Mouse (Mus musculus) layer of hippocampus, postnatal 14 days (tissue): ENCODE results near the gene Cnot11. TPM values are rescaled to one million over a fixed set of nuclear protein-coding genes. Genes with fewer than 3 reads are reported as not detected.

ENCODE experiments used
- DNase-seq, 2 experiments: peaks; one replicate each; pipeline ENCODE4 v3.0.0; 2021 to 2022; ENCODE audit warnings: low spot score in 2 of 2, mixed read lengths in 1 of 2
- long read RNA-seq, 2 experiments: library from polyadenylated mRNA; stranded (forward); transcript quantifications; one replicate each; pipeline ENCODE4 v2.0.0; 2021
- total RNA-seq, 2 experiments: library from RNA; stranded (reverse); gene quantifications; 2 replicates each; pipeline ENCODE4 v1.2.3; 2021

The Cnot11 gene
- 10 to 100 TPM; 22.1 to 24.9 TPM for total RNA-seq
- long read RNA-seq, experiment 1, transcript Cnot11-201 (7 exons, 3,162 nt): major isoform, 22 of 23 reads
- long read RNA-seq, experiment 1, partial matches to known transcripts: 1 of 23 reads
- long read RNA-seq, experiment 1, other reads (novel, unspliced or antisense): 0 of 23 reads
- long read RNA-seq, experiment 2, transcript Cnot11-201 (7 exons, 3,162 nt): major isoform, 34 of 38 reads
- long read RNA-seq, experiment 2, partial matches to known transcripts: 4 of 38 reads
- long read RNA-seq, experiment 2, other reads (novel, unspliced or antisense): 0 of 38 reads

DNA sequence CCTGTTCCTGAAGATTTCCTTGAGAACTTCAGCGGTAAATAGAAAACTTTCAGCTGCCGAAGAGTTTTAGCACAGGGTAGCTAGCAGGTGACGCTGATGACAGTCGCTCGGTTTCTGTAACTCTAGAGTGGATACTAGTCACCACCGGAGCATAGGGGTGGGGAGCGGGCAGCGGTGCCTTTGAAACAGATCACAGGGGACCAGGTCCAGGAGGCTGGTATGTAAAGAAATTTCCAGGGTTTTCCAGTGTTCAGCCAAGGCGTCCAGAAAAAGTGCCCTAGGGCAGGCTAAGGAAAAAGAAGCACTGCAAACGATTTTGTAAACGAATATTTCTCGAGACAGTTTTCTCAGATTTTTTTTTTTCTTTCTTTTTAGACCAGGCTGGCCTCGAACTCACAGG lies at the start of gene Cnot11:
Gene Cnot11, plus strand, starts transcription at position 162 of the 400 bp plus-strand sequence.
- no peak for DNase-seq

DNA sequence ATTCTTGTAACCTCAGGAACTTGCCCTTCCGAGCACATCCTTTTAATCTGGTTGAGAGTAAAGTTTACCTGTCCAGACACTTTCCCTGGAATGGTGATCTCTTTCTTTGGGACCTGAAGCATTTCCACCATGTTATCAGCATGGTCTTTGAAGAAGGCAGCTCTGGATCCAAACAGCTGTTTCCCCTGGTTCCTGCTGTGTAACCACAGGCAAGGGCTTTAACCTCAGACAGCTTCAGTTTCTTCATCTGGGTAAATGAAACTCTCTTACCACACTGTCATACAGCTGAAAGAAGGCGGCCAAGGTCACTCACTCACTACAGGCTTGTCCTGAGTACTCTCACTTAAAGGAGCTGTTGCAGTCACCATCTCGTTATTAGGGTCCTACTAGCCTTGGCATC lies 47.4 kb upstream of the Cnot11 start:
- no peak for DNase-seq

DNA sequence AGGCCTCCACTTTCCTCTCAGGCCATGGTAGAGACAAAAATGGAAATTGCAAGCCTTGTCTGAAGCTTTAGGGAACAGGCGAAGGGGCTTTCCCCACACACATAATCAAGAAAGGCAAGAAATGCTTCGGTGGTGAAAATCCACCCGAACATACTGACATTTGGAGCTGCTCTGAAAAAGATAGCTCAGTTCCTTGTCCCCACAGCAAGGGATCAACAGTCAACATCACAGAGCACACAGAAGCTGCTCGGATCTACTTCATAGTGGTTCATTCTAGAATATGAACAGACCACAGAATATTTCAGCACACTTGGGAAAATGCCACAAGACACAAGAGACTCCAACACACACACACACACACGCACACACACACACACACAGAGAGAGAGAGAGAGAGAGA lies 41.6 kb upstream of the Cnot11 start:
- DNase-seq: no peak

DNA sequence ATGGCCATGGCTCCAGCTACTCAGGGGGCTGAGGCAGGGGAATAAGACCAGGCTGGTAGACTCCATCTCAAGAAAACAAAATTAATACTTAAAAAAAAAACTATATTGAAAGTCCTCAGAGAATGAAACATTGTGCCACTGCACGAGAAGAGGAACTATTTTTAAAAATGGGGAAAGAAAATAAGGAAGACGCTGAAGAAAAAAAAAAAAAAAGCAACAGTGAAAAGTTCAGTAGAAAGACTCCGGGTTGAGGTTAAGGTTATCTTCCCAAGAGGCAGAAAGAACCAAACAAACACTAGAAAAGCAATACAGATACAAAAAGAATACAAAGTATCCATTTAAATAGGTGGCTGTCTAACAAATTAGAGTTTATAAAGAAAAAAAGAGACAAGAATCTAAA lies 41.1 kb upstream of the Cnot11 start:
- DNase-seq: no peak

DNA sequence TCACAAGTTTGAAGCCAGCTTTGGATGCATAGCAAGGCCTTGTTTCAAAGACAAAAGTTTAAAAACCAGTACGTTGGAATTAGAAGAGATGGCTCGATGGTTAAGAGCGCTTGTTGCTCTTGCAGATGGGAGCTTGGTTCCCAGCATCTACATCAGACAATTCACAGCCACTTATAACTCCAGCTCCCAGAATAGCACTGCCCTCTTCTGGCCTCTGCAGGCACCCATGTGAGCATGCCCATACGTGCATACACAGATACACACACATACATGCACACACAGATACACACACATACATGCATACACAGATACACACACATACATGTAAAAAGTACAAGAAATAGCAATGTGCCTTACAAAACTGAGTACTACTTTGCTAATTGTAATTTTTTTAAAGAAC lies 37.8 kb upstream of the Cnot11 start:
- no peak for DNase-seq

DNA sequence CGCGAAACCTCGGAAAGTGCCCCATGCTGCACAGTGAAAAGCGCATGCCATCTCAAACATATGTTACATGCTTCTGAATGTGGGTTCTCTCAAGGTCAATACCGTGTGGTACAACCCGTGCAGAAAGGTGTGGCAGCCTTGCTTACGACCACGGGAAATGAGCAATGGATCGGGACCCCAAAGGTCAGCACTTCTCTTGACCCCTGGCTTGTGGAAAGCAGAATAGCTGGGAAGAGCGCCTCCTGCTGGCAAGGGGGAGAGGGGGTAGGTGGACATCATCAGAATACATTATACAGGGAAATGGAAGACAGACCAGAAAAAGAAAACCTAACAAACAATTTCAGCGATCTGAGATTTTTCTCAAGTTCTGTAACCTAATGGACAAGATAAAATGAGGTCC lies 37.0 kb upstream of the Cnot11 start:
- no peak for DNase-seq

DNA sequence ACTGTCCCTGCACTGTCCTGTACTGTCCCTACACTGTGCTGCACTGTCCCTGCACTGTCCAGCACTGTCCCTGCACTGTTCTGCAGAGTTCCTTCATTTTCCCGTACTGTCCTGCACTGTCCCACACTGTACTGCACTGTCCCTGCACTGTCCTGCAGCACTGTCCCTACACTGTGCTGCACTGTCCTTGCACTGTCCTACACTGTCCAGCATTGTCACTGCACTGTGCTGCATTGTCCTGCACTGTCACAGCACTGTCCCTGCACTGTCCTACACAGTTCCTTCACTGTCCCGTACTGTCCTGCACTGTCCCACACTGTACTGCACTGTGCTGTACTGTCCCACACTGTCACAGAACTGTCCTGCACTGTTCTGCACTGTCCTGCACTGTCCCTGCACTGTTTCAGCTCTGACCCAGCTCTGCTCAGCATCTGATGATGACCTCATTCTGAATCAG lies 35.3 kb upstream of the Cnot11 start:
- no peak for DNase-seq

DNA sequence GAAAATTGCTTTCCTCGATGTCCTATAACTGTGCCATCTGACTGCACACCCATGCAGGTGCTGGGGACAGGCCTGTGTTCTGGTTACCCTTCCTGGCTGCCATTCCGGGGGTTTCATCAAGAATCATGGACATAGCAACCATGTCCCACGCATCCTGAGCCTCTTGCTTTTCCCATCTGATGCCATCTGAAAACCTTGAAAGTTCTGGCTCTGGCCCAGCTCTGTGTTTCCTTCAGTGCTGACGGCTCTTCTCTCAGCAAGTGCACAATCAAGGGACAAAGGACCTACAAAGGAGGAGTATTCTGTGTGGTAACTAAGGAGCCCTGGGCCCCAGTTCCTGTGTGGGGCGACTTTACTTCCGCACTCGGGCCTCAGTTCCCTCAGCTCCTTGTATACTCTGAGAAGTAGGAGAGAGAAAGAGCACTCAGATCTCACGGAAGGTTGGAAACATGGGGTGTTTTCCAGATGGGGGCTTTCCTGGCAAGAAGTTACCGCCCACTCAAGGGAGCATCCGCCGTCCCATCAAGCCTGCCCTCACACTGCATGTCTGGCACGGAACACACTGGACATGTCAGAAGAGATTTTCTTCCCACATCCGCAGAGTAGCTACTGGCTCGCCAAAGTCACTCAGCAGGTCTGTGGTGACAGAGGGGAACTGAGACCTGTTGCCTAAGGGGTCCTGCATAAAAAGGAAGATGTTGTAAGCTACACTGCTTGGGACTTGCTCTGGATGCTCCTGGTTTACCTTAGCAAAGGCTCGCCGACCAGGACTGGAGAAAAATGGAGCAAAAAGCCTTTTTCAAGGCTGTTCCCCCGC lies 31.8 kb upstream of the Cnot11 start:
- peak in 1 of 2 experiments; percentile 18 for DNase-seq

DNA sequence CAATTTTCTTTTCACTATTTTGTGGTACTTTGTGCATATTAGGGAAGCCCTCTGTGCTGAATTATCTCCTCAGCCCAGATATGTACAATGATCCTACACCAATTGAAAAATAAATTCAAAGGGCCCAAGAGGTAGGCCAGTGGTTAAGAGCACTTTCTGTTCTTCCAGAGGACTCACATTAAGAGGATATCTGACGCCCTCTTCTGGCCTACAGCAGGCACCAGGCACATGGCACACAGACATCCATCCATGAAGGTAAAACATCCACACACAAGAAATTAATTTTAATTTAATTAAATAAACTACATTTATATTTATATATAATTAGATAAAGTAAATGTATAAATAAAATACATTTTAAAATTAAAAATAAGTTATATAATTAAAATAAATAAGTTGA lies 30.5 kb upstream of the Cnot11 start:
- DNase-seq: peak in 1 of 2 experiments; percentile 42

DNA sequence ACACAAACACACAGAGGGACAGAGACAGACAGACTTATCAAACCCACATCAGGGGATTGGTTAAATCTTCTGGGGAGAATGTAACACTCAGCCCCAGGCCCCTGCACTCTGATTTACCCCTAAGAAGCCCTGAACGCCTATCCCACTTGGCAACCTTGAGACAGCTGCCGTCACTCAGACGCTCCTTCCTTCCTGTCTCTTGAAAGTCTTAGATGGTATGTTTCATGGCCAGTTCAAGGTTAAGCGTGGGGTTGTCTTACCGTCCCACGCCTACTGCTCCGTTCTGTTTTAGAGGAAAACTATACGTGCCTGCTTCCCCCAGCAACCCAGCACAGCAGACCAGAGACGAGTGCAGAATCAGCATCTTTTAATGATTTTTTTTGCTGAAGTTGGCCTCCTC lies 29.2 kb upstream of the Cnot11 start:
- DNase-seq: no peak

DNA sequence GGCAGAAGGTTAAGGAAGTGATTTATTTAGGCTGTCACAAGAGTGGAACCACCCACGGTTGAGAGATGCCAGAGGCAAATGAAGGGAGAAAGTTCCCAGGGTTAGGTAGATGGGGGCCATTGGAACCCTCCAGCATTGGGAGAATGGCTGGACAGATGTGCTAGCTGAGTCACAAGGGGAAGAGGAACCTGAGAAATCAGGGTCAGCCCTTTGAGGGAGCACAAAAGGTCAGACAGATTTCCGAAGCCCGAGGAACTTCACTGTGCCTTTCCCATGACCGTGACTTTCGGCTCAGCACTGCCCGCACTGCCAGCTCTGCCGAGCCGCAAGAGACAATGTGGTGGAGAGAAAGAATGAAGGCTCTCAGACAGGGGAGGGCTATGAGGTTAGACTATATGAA lies 23.0 kb upstream of the Cnot11 start:
- no peak for DNase-seq

DNA sequence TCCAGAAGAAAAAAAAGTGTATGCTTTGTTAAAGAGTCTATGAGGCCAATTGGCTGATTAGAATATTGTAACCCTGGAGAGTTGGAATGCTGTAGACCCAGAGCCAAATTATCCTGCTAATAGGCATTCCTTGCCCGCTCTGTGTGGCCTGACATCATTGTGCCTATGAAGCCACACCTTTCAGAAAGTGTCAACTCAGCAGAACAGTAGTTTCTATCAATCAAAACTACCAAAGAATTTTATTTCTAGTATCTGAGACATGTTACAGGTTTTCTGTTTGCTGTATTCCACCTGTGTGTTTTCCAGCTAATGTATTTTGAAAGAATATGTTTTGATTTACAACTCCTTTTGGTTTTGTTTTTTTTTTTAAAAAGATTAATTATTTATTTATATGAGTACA lies 22.6 kb upstream of the Cnot11 start:
- no peak for DNase-seq

DNA sequence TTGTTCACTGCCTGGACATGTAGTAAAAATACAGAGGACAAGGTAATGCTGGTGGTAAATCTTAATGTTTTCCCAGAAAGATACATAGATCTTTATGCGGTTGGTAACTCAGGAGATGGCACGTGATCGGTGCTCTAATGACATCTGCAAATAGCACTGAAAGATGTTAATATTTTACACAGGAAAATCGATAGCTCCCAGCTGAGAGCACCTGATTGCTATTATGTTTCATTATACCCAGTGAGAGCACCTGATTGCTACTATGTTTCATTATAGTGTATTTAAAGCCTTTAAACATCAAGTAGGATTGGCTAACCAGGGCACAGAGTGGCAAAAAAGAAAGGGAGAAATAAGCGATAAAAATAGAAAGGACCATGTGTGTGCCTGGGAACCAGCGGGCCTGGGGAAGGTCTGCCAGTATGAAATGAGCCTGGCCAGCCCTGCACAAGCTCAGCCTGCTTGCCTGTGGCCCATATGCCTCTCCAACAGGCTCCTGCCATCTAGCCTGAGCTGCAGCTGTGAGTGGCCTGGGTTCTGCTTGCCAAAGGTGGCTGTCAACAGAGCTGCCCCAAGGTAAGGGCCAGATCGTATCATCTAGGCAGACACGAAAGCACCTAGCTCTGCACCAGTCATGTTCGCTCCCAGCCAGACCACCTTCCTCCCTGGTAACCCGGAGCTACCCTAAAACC lies 19.3 kb upstream of the Cnot11 start:
- peak in 1 of 2 experiments; percentile 39 for DNase-seq

DNA sequence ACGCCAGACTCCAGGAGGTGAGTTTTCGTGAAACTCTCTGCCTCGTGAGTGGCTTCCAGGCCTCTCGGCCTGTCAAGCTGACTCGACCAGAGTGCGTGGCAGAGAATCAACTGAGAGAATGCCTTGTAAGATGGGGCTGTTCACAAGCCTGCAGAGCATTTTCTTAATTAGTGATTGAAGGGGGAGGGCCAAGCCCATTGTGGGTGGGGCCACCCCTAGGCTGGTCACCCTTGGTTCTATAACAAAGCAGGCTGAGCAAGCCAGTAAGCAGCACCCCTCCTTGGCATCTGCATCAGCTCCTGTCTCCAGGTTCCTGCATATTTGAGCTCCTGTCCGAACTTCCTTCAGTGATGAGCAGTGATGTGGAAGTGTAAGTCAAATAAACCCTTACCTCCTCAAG lies 13.5 kb upstream of the Cnot11 start:
- no peak for DNase-seq

DNA sequence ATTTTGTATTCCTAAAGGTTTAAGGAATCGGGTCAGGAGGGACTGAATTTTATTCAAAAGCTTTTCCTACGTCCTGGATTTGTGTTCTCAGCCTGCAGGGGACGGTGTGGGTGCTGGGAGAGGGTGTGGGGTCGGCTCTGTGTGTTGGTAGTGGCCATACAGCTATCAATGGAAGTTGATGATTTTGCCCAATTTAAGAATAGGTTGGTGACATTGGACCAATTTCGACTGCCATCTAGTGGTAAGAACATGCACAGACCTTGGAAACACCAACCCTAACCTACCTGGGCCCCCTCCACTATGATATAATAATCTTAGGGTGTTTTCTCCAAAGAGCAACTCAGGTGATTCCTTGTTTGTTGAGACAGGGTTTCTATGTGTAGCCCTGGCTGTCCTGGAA lies 12.3 kb upstream of the Cnot11 start:
- DNase-seq: peak in 1 of 2 experiments; percentile 56

DNA sequence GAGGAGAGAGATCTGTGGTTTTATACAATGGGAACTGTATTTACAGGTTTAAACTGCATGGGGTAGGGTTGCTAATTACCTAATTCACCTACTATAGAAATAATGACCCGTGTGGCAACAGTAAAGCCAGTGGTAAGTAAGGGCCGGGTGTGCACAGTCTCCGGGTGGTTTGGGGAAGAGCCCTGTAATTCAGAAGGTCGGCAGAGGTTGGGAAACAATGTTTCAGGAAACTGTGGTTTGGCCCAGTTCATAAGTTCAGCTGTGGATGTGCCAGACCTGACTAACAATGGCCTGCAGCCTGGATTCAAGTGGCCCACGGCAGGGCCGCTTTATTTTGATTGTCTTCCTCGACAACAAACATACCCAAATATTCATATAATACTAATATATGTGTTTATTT lies 9.0 kb upstream of the Cnot11 start:
- DNase-seq: no peak

DNA sequence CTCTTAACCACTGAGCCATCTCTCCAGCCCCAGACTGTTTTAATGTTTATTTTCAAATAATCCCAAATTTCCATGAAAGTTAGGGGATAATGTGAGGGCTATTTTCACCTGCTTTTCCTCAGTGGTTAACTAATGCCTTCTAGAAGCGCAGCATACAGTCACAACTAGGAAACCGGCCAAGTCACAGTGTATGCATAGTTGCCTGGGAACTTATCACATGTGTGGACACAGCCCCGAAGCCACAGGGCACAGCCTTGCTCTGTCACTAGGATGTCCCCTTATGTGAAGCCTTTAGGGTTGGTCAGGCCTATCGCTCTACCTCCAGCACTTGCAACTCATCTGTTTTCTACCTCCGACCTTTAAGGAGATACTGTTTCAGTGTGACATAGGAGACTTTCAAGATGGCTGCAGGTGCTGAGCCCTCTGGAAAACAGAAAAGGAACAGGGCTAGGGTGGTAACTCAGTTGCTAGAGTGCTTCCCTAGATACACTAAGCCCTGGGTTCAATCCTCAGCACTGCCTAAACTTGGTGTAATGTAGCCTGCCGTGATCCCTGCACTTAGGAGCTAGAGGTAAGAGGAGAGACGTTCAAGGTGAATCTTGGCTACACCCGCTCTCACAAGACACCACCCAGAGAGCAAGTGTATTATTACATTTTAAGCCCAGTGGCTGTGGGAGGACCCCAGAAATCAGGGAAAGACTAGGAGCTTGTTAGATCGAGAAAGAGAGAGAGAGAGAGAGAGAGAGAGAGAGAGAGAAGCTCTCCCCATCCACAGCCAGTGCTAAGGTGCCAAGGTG lies 8.2 kb upstream of the Cnot11 start:
- DNase-seq: no peak

DNA sequence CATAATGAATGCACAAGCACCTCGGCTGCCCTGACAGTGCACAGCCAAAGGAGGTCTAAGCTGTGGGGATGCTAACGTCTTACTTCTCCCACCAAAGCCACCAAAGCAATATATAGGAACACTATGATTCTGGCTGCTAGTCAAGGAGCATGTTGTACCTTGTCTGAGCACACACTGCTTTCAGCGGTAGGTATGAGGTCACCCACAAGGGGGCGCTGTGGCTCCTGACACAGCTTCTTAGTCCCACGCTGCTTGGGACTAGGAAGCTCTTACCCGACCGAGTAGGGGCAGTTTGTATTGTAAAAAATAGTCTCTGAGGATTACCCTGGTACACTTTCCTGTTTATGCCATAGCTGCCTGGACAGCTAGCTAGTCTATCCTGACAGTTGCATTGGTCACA lies 7.4 kb upstream of the Cnot11 start:
- peak; percentile 48 to 49 for DNase-seq

DNA sequence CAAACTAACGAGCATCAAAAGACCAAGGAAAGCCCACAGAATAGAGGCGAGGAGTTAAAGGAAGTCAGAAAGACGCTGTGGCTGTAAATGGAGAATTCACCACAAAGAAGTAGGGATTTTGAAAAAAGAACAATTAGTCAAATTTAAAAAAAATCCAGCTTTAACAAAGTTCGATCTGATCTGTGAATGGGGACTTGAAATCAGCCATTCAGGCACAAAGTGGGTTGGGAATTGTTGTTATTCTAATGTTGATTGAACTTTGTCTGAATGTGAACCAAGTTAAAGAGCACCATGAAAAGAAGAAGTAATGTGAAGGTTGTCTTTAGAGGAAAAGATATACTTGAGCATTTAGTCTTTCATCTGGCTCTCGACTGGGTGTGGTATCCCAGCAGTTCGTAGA lies 6.5 kb upstream of the Cnot11 start:
- no peak for DNase-seq

DNA sequence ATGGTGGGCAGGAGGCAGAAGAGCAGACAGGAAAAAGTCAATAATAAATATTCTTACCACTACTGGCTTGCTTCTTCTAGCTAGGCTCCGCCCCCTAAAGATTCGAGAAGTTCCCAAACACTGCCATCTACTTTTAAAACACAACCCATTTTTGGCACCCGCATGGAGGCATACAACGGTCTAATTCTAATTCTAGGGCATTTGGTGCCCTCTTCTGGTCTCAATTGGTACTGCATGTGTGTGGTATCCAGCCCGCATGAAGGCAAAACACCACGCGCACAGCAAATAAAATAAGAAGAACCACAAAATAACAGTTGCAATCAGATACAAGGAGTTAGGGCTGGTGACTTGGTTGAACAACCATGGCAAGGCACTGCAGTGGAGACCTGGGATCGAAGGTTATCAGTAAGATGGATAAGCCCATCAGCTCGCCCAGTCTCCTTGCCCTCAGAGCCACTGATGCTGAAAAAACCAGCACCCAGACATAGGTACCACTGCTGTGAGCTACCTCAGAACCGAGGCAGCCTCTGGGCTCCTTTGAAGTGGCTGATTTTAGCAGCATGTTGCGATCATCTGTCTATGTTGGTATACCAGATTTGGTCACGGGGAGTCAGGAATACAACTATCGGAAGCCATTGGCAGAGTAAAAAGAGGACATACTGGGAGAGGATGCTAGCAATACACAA lies 4.4 kb upstream of the Cnot11 start:
- DNase-seq: peak; percentile 82 to 88

DNA sequence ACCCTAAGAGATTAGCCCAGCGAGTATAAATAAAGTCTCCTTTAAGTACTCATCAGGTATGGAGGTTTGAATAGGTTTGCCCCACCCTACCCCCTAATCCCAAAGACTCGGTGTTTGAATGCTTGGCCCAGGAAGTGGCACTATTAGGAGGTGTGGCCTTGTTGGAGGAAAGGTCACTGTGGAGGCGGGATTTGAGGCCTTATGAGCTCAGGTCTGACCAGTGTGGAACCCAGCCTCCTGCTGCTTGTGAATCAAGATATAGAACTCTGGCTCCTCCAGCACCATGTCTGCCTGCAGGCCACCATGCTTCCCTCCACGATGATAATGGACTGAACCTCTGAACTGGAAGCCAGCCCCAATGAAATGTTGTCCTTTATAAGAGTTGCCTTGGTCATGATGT lies 3.8 kb upstream of the Cnot11 start:
- DNase-seq: no peak
